Mouse (Mus musculus): ENCODE results near the gene Gm20517. TPM values are rescaled to one million over a fixed set of nuclear protein-coding genes. Genes with fewer than 3 reads are reported as not detected.
"Not testable (repeated sequence)": the region's sequence is repeated elsewhere in the genome, so short reads cannot be mapped to it uniquely, and the experiment has no call there.

Gm20517 gene
- polyA plus RNA-seq, 1 experiment from 2014 or later, result 1.4 TPM

DNA sequence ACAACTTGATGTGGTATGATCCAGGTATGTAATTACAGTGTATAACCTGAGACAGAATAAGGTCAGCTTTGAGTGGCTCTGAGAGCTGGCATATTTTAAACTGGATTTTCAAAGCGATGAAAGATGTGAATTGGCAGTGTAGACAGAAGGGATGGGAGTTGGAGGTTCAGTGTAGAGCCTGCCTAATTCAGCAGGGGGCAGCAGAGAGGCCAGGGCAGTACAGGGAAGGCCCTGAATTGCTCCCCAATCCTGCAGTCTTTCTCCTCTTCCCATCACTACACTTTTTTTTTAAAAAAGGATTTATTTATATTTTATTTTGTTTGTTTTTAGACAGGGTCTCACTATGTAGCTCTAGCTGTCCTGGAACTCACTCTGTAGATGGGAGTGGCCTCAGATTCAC lies 2.6 kb downstream of the Gm20517 start:
- ATAC-seq (ENCODE audit: low read depth) (no peak), DNase-seq (ENCODE audit: low spot score) (no peak)
- 96% methylated on average over 1 of the region's 1 CpGs for WGBS
- Histone ChIP-seq H3K4me2 (ENCODE audit: low read depth, low read length) (no peak overlapping the region), H3K27ac (replicated peaks; ENCODE audit: low read depth, low read length) (no peak overlapping the region), H3K36me3 (ENCODE audit: control insufficient read depth, insufficient read depth, low read length) (peaks cover 43% of the 10 kb centered on the region), H3K4me3 (ENCODE audit: low read depth, low read length) (no peak overlapping the region), H3K9me3 (ENCODE audit: control insufficient read depth, low read length) (no peaks in the 10 kb centered on the region), H3K9ac (ENCODE audit: low read depth, low read length) (no peak overlapping the region), H3K4me1 (ENCODE audit: control insufficient read depth, insufficient read depth, low read length) (peaks cover 20% of the 10 kb centered on the region), H3K27me3 (replicated peaks; ENCODE audit: control insufficient read depth, insufficient read depth, low read length) (no peaks in the 10 kb centered on the region)

DNA sequence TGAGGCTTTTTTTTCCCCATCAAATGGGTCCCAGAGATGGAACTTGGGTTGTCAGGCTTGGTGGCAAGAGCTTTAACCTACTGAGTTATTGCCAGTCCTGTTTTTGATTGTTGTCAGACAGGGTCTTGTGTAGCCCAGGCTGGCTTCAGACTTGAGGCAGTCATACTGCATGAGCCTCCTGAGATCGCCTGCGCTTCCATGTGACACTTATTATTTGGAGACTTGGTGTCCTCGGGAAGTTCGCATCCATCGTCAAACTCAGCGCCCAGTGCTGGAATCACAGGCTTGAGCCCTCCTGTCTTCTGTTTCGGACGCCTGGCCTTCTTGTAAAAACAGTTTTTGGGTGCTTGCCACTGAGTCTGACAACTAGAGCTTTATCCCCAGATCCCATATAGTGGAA lies 4.7 kb downstream of the Gm20517 start:
- Histone ChIP-seq H3K4me1 (ENCODE audit: control insufficient read depth, insufficient read depth, low read length) (peaks cover 11% of the 10 kb centered on the region), H3K36me3 (ENCODE audit: control insufficient read depth, insufficient read depth, low read length) (peaks cover 54% of the 10 kb centered on the region), H3K27me3 (replicated peaks; ENCODE audit: control insufficient read depth, insufficient read depth, low read length) (no peaks in the 10 kb centered on the region), H3K4me3 (ENCODE audit: low read depth, low read length) (no peak overlapping the region), H3K9ac (ENCODE audit: low read depth, low read length) (no peak overlapping the region), H3K4me2 (ENCODE audit: low read depth, low read length) (no peak overlapping the region), H3K27ac (replicated peaks; ENCODE audit: low read depth, low read length) (no peak overlapping the region), H3K9me3 (ENCODE audit: control insufficient read depth, low read length) (no peaks in the 10 kb centered on the region)
- 98% methylated on average over 8 of the region's 8 CpGs for WGBS
- DNase-seq (ENCODE audit: low spot score) (no peak), ATAC-seq (ENCODE audit: low read depth) (no peak)

DNA sequence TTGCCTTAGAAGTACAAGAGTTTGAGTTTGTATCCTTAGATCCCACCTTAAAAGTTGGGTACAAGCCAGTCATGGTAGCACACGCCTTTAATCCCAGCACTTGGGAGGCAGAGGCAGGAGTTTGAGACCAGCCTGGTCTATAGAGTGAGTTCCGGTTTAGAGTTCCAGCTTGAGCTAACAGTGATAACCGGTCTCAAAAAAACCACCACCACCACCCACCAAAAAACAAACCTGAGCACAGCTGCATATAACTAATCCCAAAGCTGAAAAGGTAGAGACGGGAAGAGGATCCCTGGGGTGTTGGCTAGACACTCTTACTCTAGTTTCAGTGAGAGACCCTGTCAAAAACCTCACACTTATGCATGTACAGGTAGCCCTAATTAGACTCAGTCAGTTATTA lies 5.3 kb downstream of the Gm20517 start:
- Histone ChIP-seq H3K27ac (replicated peaks; ENCODE audit: low read depth, low read length) (no peak overlapping the region), H3K27me3 (replicated peaks; ENCODE audit: control insufficient read depth, insufficient read depth, low read length) (no peaks in the 10 kb centered on the region), H3K4me2 (ENCODE audit: low read depth, low read length) (no peak overlapping the region), H3K4me1 (ENCODE audit: control insufficient read depth, insufficient read depth, low read length) (peaks cover 11% of the 10 kb centered on the region), H3K36me3 (ENCODE audit: control insufficient read depth, insufficient read depth, low read length) (peaks cover 54% of the 10 kb centered on the region), H3K9me3 (ENCODE audit: control insufficient read depth, low read length) (no peaks in the 10 kb centered on the region), H3K9ac (ENCODE audit: low read depth, low read length) (no peak overlapping the region), H3K4me3 (ENCODE audit: low read depth, low read length) (no peak overlapping the region)
- DNase-seq (ENCODE audit: low spot score) (no peak), ATAC-seq (ENCODE audit: low read depth) (no peak)
- WGBS, result 92% methylated on average over 4 of the region's 4 CpGs

DNA sequence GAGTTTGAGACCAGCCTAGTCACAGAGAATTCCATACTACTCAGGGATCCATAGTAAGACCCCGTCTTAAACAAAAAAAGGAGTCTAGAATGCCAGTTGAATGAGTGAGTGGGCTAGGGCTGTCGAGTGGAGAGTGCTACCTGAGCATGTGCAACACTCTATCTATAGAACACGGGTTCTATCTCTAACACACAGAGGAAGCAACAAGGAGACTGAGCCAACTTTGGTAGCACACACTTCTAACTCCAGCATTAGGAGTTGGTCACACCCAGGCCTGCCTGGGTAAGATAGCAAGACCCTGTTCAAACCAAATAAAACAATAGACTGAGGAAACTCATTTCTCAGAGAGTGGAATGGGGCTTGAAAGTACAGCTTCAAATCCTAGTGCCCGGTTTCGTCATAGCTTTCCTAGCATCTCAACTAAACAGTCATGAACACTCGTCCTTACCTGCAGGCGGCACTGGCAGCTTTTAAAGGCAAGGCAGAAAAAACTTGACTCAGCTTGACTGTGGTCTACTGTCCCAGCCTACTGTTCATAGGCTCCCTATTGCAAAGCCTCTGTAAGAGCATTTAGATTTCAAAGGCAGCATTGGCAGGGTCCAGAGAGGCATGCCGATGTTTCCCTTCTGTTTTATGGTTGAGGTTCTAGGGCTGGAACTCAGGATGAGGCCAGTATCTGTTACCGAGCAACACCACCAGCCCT lies 6.4 kb downstream of the Gm20517 start:
- Histone ChIP-seq H3K9ac (ENCODE audit: low read depth, low read length) (no peak overlapping the region), H3K36me3 (ENCODE audit: control insufficient read depth, insufficient read depth, low read length) (peaks cover 65% of the 10 kb centered on the region), H3K27me3 (replicated peaks; ENCODE audit: control insufficient read depth, insufficient read depth, low read length) (no peaks in the 10 kb centered on the region), H3K9me3 (ENCODE audit: control insufficient read depth, low read length) (no peaks in the 10 kb centered on the region), H3K4me1 (ENCODE audit: control insufficient read depth, insufficient read depth, low read length) (peaks cover 2% of the 10 kb centered on the region; the same call in 1 of the 2 replicates), H3K4me2 (ENCODE audit: low read depth, low read length) (no peak overlapping the region), H3K27ac (replicated peaks; ENCODE audit: low read depth, low read length) (no peak overlapping the region), H3K4me3 (ENCODE audit: low read depth, low read length) (no peak overlapping the region)
- WGBS, result 90% methylated on average over 9 of the region's 9 CpGs
- DNase-seq (ENCODE audit: low spot score) (no peak), ATAC-seq (ENCODE audit: low read depth) (no peak)

DNA sequence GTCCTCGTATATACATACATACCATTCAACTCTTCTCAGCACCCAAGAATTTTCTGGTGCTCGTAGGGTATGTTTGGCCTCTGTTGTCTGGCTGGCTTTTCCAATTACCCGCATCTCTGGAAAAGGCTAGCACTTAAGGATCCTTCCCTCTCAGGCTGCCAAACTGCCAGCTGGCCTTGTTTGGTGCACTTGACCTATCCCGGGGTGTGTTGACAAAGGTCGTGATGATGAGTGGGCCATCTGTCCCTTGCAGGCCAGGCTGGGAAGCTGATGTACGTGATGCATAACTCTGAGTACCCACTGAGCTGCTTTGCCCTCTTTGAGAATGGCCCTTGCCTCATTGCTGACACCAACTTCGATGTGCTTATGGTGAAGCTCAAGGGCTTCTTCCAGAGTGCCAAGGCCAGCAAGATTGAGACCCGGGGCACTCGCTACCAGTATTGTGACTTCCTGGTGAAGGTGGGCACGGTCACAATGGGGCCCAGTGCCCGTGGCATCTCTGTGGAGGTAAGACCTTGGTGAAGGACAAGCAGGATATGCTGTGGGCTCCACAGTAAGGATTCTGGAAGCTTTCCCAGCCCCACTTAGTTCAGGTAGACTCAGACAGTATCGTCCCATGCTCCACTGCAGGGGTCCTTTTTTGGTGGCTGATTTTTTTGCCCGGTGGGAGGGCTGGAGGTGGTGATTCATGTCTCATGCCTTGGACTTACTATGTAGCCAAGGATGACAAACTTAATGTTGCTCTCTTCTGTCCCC lies 7.3 kb downstream of the Gm20517 start:
- H3K9me3 ChIP-seq (ENCODE audit: control insufficient read depth, low read length), result no peaks in the 10 kb centered on the region
- H3K4me3 ChIP-seq (ENCODE audit: low read depth, low read length), result no peak overlapping the region
- H3K27me3 ChIP-seq (replicated peaks; ENCODE audit: control insufficient read depth, insufficient read depth, low read length), result no peaks in the 10 kb centered on the region
- no peak overlapping the region for H3K9ac ChIP-seq (ENCODE audit: low read depth, low read length)
- no peaks in the 10 kb centered on the region for H3K4me1 ChIP-seq (ENCODE audit: control insufficient read depth, insufficient read depth, low read length)
- peaks cover 68% of the 10 kb centered on the region for H3K36me3 ChIP-seq (ENCODE audit: control insufficient read depth, insufficient read depth, low read length)
- no peak overlapping the region for H3K27ac ChIP-seq (replicated peaks; ENCODE audit: low read depth, low read length)
- ATAC-seq (ENCODE audit: low read depth) (no peak), DNase-seq (ENCODE audit: low spot score) (no peak)
- WGBS, result 89% methylated on average over 13 of the region's 13 CpGs
- H3K4me2 ChIP-seq (ENCODE audit: low read depth, low read length), result no peak overlapping the region

DNA sequence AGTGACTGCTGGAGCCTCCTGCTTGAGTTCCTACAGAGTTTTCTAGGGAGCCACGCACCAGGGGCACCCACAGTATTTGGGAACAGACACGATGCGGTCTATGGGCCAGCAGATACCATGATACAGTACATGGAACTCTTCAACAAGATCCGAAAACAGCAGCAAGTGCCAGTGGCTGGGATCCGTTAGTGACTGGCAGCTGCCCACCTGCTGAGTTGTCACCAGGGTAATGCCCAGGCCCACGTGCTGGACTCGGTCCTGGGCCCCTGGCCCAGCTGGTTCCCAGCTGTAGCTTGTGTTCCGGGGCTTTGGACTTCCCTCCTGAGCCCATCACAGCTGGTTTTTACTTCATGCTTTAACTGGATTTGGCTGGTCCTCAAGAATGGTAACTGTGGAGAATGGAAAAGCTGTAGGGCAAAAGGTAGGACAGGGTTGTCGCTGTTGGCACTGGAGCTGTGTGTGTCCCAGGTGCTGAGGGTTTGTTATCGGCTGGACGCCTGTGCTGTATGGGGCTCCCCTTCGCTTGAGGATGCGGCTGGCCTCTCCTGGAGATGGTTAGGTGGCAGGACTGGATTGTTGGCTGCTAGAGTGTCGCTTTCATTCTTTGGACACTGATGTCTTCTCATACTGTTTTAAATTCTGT lies 11.6 kb downstream of the Gm20517 start:
- WGBS, result 87% methylated on average over 14 of the region's 14 CpGs
- no peaks in the 10 kb centered on the region for H3K4me1 ChIP-seq (ENCODE audit: control insufficient read depth, insufficient read depth, low read length)
- no peaks in the 10 kb centered on the region for H3K9me3 ChIP-seq (ENCODE audit: control insufficient read depth, low read length)
- no peak overlapping the region for H3K4me2 ChIP-seq (ENCODE audit: low read depth, low read length)
- no peak overlapping the region for H3K4me3 ChIP-seq (ENCODE audit: low read depth, low read length)
- peaks cover 61% of the 10 kb centered on the region for H3K36me3 ChIP-seq (ENCODE audit: control insufficient read depth, insufficient read depth, low read length)
- no peaks in the 10 kb centered on the region for H3K27me3 ChIP-seq (replicated peaks; ENCODE audit: control insufficient read depth, insufficient read depth, low read length)
- no peak overlapping the region for H3K27ac ChIP-seq (replicated peaks; ENCODE audit: low read depth, low read length)
- ATAC-seq (ENCODE audit: low read depth), result peak; percentile 37; the same call in 1 of the 2 replicates
- H3K9ac ChIP-seq (ENCODE audit: low read depth, low read length), result no peak overlapping the region
- no peak for DNase-seq (ENCODE audit: low spot score)

DNA sequence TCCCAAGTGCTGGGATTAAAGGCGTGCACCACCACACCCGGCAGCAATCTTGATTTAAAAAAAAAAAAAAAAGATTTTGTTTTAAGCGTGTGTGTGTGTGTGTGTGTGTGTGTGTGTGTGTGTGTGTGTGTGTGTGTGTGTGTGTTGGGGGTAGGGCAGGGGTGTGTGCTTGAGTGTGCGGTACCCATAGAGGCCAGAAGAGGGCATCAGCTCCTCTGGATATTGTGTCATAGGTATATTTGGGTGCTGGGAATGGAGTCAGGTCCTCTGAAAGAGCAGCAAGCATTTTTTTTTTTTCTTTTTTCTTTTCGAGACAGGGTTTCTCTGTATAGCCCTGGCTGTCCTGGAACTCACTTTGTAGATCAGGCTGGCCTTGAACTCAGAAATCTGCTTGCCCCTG lies 13.2 kb downstream of the Gm20517 start:
- not testable (repeated sequence) for ATAC-seq (ENCODE audit: low read depth); H3K27ac ChIP-seq (replicated peaks; ENCODE audit: low read depth, low read length); DNase-seq (ENCODE audit: low spot score); H3K4me1 ChIP-seq (ENCODE audit: control insufficient read depth, insufficient read depth, low read length); H3K9ac ChIP-seq (ENCODE audit: low read depth, low read length); H3K4me2 ChIP-seq (ENCODE audit: low read depth, low read length); H3K27me3 ChIP-seq (replicated peaks; ENCODE audit: control insufficient read depth, insufficient read depth, low read length); H3K4me3 ChIP-seq (ENCODE audit: low read depth, low read length); H3K9me3 ChIP-seq (ENCODE audit: control insufficient read depth, low read length)
- H3K36me3 ChIP-seq (ENCODE audit: control insufficient read depth, insufficient read depth, low read length), result peaks cover 49% of the 10 kb centered on the region
- WGBS, result 95% methylated on average over 4 of the region's 5 CpGs

DNA sequence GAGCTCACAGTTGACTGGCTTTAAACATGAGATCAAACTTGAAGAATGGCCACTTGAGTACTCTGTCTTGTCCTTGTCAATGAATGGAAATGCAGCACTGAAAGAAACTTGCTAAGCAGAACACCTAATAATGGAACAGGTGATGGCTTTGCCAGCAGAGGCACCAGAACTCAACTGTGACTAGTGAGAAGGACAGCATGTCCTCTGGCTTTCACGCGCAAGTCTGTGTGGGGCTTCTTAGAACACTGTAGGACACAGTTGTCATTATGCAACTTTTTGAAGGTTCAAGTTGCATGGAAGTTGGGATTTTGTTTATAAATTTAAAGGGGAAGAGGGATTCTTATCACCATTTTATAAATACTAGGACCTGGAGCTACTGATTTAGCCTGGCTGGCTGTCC lies 13.7 kb downstream of the Gm20517 start:
- 91% methylated on average over 2 of the region's 2 CpGs for WGBS
- peaks cover 44% of the 10 kb centered on the region for H3K36me3 ChIP-seq (ENCODE audit: control insufficient read depth, insufficient read depth, low read length)

More for the DNA sequence above, 13.7 kb downstream of the Gm20517 start:
- H3K4me2 ChIP-seq (ENCODE audit: low read depth, low read length), result no peak overlapping the region
- no peak overlapping the region for H3K9ac ChIP-seq (ENCODE audit: low read depth, low read length)
- 0 out of 2 replicates have a peak, but pooled peaks cover 7% of the 10 kb centered on the region for H3K4me1 ChIP-seq (ENCODE audit: control insufficient read depth, insufficient read depth, low read length)
- H3K4me3 ChIP-seq (ENCODE audit: low read depth, low read length), result no peak overlapping the region
- no peaks in the 10 kb centered on the region for H3K27me3 ChIP-seq (replicated peaks; ENCODE audit: control insufficient read depth, insufficient read depth, low read length)
- H3K9me3 ChIP-seq (ENCODE audit: control insufficient read depth, low read length), result no peaks in the 10 kb centered on the region
- no peak for DNase-seq (ENCODE audit: low spot score)
- no peak for ATAC-seq (ENCODE audit: low read depth)
- no peak overlapping the region for H3K27ac ChIP-seq (replicated peaks; ENCODE audit: low read depth, low read length)

All from embryonic facial prominence, embryonic 14.5 days (tissue).